Mouse (Mus musculus) embryonic facial prominence, embryonic 11.5 days (tissue): ENCODE results near the gene Uspl1. TPM values are rescaled to one million over a fixed set of nuclear protein-coding genes. Genes with fewer than 3 reads are reported as not detected.

Source experiments
- ATAC-seq: fragments of 200-750 bp; cut with Nextera tagmentation; replicated peaks from 2 replicates; pipeline ENCODE4 v1.8.0; 2017; ENCODE audit warnings: low read depth; ENCODE audit not compliant: insufficient number of reproducible peaks, low FRiP score, low TSS enrichment
- DNase-seq: peaks from one replicate; pipeline ENCODE4 v3.0.0-alpha.2; 2015; ENCODE audit warnings: low spot score
- H3K27ac ChIP-seq: fragments of 300-500 bp; sonication (generic); replicated peaks from 2 replicates; pipeline ENCODE4 v1.5.1; 2014; ENCODE audit warnings: mild to moderate bottlenecking, low read depth, low read length, control low read depth
- H3K27me3 ChIP-seq: fragments of 300-500 bp; sonication (generic); 2 replicates; pipeline ENCODE4 v1.6.1; 2014; ENCODE audit warnings: mild to moderate bottlenecking, low read length, moderate library complexity, mixed read lengths; ENCODE audit not compliant: control insufficient read depth, insufficient read depth
- H3K36me3 ChIP-seq: fragments of 300-500 bp; sonication (generic); replicated peaks from 2 replicates; pipeline ENCODE4 v1.6.1; 2014; ENCODE audit warnings: low read depth, mild to moderate bottlenecking, low read length, moderate library complexity, mixed read lengths; ENCODE audit not compliant: control insufficient read depth, insufficient read depth
- H3K4me1 ChIP-seq: fragments of 300-500 bp; sonication (generic); 2 replicates; pipeline ENCODE4 v1.6.1; 2014; ENCODE audit warnings: low read length, mixed read lengths; ENCODE audit not compliant: control insufficient read depth, insufficient read depth
- H3K4me2 ChIP-seq: fragments of 300-500 bp; sonication (generic); 2 replicates; pipeline ENCODE4 v1.6.1; 2014; ENCODE audit warnings: low read depth, mild to moderate bottlenecking, control low read depth, low read length, moderate library complexity
- H3K4me3 ChIP-seq: fragments of 300-500 bp; sonication (generic); 2 replicates; pipeline ENCODE4 v1.5.1; 2014; ENCODE audit warnings: low read depth, low read length, control low read depth
- H3K9ac ChIP-seq: fragments of 300-500 bp; sonication (generic); replicated peaks from 2 replicates; pipeline ENCODE4 v1.6.1; 2014; ENCODE audit warnings: mild to moderate bottlenecking, control low read depth, low read length
- H3K9me3 ChIP-seq: fragments of 300-500 bp; sonication (generic); replicated peaks from 2 replicates; pipeline ENCODE4 v1.6.1; 2016; ENCODE audit warnings: mild to moderate bottlenecking, low read length, inconsistent platforms, mixed read lengths; ENCODE audit not compliant: control insufficient read depth
- WGBS: fragments of 180-500 bp; shearing (Covaris S2); extraction: QIAGEN DNeasy Blood & Tissue Kit; methylation state at CpG from one replicate; pipeline ENCODE4 v1.1.7; 2014; 5-methylcytosine and 5-hydroxymethylcytosine counted together
- microRNA-seq: library from miRNA; unstranded; fragments of <30 nt; microRNA quantifications from one replicate; pipeline ENCODE4, GENCODE M21; 2016; ENCODE audit warnings: borderline number of aligned reads
- polyA plus RNA-seq: library from polyadenylated mRNA; unstranded; fragments of >200 nt; fragmentation: Nextera tagmentation; extraction: Ambion mirVana; gene quantifications from 2 replicates; pipeline ENCODE4 v1.2.1, GENCODE M21; 2014

The Uspl1 gene
- polyA plus RNA-seq, 1 experiment from 2014 or later, result 82.1 TPM

GRCm38 (mm10) chr5:149264878-149265279 lies 80.7 kb downstream of the Uspl1 start:
- WGBS, result 69% methylated on average over 5 of the region's 6 CpGs
- no peak overlapping the region for H3K9ac ChIP-seq
- H3K36me3 ChIP-seq, result no peaks in the 10 kb centered on the region
- no peak overlapping the region for H3K4me2 ChIP-seq
- no peak overlapping the region for H3K27ac ChIP-seq
- DNase-seq (no peak), ATAC-seq (no peak)
- H3K9me3 ChIP-seq, result no peaks in the 10 kb centered on the region
- no peaks in the 10 kb centered on the region for H3K4me1 ChIP-seq
- H3K4me3 ChIP-seq, result no peak overlapping the region
- no peaks in the 10 kb centered on the region for H3K27me3 ChIP-seq

Small RNAs within 50 kb of the gene (microRNA-seq; reads per million reads assigned to microRNA genes)
- gene Gm24105, result not detected

Other genes starting within 250 kb of the Uspl1 start
- not detected in 2 replicates for gene Gm42791, start 189.2 kb upstream of the Uspl1 start, polyA plus RNA-seq
- 2,078 and 2,281 TPM in 2 replicates for gene Hmgb1, start 139 bp downstream of the Uspl1 start, polyA plus RNA-seq
- 8.5 and 8.7 TPM in 2 replicates for gene Alox5ap, start 80.4 kb downstream of the Uspl1 start, polyA plus RNA-seq
- gene Medag, start 227.4 kb downstream of the Uspl1 start, polyA plus RNA-seq, result 0.70 and 0.72 TPM in 2 replicates